Mouse (Mus musculus): ENCODE data around the gene Crlf3. TPM values are rescaled to one million over a fixed set of nuclear protein-coding genes. Genes with fewer than 3 reads are reported as not detected.
"Not testable (repeated sequence)": the region's sequence is repeated elsewhere in the genome, so short reads cannot be mapped to it uniquely, and the experiment has no call there.

The Crlf3 gene
- polyA plus RNA-seq, 1 experiment from 2014 or later: 47.8 TPM

DNA sequence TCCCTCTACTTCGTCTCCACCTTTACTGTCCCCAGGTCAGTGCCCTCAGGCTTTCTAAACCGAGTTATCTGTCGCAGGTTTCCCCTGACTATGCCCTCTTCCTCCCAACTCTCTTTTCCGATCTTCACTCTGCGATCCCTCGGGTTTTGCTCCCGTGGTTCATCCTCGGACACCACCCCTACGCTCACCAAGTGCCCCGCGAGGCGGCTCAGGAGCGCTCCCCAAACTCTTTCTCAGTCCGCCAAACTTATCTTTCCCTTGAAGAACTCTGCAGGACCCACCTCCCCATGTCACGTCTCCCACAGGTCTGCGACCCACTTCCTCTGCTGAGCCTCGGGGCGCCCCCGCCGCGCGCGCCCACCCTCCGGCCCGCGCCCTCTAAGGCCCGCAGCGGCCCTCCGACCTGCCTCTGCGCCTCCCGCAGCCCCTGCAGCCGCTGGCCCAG lies 388 bp downstream of the Crlf3 start:
- no peak for DNase-seq (ENCODE audit: low spot score)
- peaks cover 11% of the 10 kb centered on the region for H3K36me3 ChIP-seq (replicated peaks)
- H3K9me3 ChIP-seq: no peaks in the 10 kb centered on the region
- H3K4me3 ChIP-seq: peak overlapping the region; percentile 97
- 1% methylated on average over 32 of the region's 32 CpGs for WGBS
- H3K27ac ChIP-seq (replicated peaks): peak overlapping the region; percentile 99
- H3K4me1 ChIP-seq: peaks cover 27% of the 10 kb centered on the region
- H3K27me3 ChIP-seq (replicated peaks; ENCODE audit: low read depth, poor library complexity, severe bottlenecking): no peaks in the 10 kb centered on the region

DNA sequence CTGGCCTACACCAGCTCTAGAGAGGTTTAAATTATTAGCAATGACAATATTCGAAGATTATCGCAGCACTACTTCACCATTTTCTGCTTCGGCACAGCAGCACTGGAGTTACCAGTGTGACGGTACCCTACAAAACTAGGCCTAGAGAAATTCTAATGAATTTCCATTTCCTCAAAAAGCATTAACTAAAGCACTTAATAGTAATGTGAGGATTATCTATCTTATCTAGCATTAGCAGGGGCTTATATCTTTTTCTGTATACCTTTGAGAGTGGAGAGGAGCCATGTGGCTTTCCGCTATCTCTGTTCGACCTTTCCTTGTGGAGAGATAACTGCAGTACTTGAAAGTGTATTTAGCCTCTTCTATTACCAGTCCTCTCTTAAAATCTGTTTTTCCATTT lies 1.0 kb downstream of the Crlf3 start:
- 69% methylated on average over 6 of the region's 6 CpGs for WGBS
- peak overlapping the region; percentile 97 for H3K4me3 ChIP-seq
- H3K36me3 ChIP-seq (replicated peaks): peaks cover 11% of the 10 kb centered on the region
- H3K4me1 ChIP-seq: peaks cover 27% of the 10 kb centered on the region
- H3K27ac ChIP-seq (replicated peaks): peak overlapping the region; percentile 99
- no peaks in the 10 kb centered on the region for H3K27me3 ChIP-seq (replicated peaks; ENCODE audit: low read depth, poor library complexity, severe bottlenecking)
- no peak for DNase-seq (ENCODE audit: low spot score)
- no peaks in the 10 kb centered on the region for H3K9me3 ChIP-seq

DNA sequence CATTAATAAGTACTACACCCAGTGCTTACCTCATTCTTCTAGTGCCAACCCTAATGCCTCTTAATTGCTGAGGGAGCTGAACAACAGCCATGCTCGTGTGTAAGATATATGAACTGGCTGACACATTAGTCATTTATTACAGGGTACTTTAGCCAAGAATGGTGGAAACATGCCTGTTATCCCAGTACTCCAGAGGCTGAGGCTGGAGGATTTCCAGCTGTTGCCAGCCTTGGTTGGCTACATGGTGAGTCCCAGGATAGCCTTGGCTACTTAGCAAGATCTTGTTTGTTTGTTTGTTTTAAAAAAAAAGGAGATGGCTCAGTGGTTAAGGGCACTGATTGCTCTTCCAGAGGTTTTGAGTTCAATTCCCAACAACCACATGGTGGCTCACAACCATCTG lies 2.0 kb downstream of the Crlf3 start:
- no peaks in the 10 kb centered on the region for H3K9me3 ChIP-seq
- no peak for DNase-seq (ENCODE audit: low spot score)
- no peak overlapping the region for H3K27ac ChIP-seq (replicated peaks)
- H3K4me1 ChIP-seq: peaks cover 27% of the 10 kb centered on the region
- H3K4me3 ChIP-seq: no peak overlapping the region
- WGBS: 69% methylated on average over 1 of the region's 1 CpGs
- peaks cover 15% of the 10 kb centered on the region for H3K36me3 ChIP-seq (replicated peaks)
- no peaks in the 10 kb centered on the region for H3K27me3 ChIP-seq (replicated peaks; ENCODE audit: low read depth, poor library complexity, severe bottlenecking)

DNA sequence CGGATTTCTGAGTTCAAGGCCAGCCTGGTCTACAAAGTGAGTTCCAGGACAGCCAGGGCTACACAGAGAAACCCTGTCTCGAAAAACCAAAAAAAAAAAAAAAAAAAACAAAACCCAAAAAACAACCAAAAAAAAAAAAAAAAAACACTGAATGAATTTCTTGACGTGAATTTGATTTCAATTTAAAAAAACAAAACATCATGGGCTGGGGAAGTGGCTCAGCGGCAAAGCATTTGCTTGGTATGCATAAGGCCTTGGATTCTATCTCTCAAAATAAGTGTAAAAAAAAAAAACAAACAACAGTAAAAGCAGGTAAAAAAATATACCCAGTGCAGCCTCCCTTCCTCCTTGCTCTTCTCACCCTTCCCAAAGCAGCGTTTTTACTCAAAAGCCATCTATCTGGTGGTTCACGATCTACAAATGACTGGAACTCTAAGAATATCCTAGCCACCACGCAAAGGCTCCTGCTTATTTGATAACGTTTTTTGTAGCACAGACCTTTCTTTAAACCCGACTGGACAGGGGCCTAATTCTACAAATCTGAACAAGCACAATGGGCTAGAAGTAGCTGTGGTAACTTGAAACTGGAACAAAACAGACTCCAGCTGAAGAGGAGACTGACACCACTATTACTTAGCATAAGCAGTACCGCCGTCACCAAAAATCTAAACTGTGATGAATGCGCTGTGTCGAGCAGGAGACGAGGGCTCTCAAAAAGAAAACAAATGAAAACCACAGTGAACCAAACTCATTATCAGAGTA lies 2.8 kb downstream of the Crlf3 start:
- no peaks in the 10 kb centered on the region for H3K9me3 ChIP-seq
- peaks cover 17% of the 10 kb centered on the region for H3K36me3 ChIP-seq (replicated peaks)
- no peak overlapping the region for H3K4me3 ChIP-seq
- no peak overlapping the region for H3K27ac ChIP-seq (replicated peaks)
- H3K4me1 ChIP-seq: peaks cover 27% of the 10 kb centered on the region
- DNase-seq (ENCODE audit: low spot score): no peak
- H3K27me3 ChIP-seq (replicated peaks; ENCODE audit: low read depth, poor library complexity, severe bottlenecking): no peaks in the 10 kb centered on the region
- 77% methylated on average over 14 of the region's 14 CpGs for WGBS

DNA sequence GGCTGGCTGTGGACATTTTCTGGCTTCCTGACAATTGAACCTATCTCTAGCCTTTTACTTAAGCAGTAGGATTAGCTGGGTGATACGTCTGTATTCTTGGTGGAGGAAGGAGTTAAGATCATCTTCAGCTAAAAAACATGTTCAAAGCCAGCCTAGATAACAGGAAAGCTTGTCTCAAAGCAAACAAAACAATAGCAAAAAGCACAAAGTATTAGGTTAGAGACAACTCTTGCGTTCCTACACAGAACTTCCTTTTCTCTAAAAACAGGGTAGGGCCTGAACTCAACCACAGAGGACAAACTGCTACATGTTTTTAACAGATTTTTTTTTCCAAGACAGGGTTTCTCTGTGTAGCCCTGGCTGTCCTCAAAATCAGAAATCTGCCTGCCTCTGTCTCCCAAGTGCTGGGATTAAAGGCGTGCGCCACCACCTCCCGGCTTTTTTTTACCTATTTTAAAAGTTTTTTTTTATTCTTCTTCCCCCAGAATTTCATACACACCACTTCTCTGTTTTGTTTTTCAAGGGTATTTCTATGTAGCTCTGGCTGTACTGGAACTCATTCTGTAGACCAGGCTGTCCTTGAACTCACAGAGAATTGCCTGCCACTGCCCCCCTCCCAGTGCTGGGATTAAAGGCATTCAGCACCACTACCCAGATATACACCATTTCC lies 5.0 kb downstream of the Crlf3 start:
- 96% methylated on average over 5 of the region's 5 CpGs for WGBS
- no peak overlapping the region for H3K27ac ChIP-seq (replicated peaks)
- H3K27me3 ChIP-seq (replicated peaks; ENCODE audit: low read depth, poor library complexity, severe bottlenecking): no peaks in the 10 kb centered on the region
- no peak for DNase-seq (ENCODE audit: low spot score)
- peaks cover 19% of the 10 kb centered on the region for H3K4me1 ChIP-seq
- no peak overlapping the region for H3K4me3 ChIP-seq
- H3K36me3 ChIP-seq (replicated peaks): peaks cover 22% of the 10 kb centered on the region
- no peaks in the 10 kb centered on the region for H3K9me3 ChIP-seq

DNA sequence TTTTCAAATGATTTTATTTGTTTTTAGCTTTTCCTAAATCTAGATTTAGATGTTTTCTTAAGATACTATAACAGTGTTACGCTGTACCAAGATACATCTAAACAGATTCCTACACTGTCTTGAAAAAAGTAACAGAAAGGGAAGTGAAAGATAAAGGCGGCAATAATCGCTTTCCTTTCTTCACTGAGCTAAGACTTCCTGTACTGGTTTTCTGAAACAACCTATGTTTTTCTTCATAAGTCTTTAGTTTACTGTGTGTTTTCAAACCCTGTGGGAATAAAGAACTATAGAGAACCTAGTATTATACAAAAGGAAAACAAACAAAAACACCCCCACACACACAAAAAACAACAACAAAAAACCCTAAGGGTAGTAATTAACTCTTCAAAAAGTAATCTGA lies 8.4 kb downstream of the Crlf3 start:
- Histone ChIP-seq H3K27ac (replicated peaks) (no peak overlapping the region), H3K4me1 (no peaks in the 10 kb centered on the region), H3K4me3 (no peak overlapping the region), H3K27me3 (replicated peaks; ENCODE audit: low read depth, poor library complexity, severe bottlenecking) (no peaks in the 10 kb centered on the region), H3K9me3 (no peaks in the 10 kb centered on the region), H3K36me3 (replicated peaks) (peaks cover 18% of the 10 kb centered on the region)
- 96% methylated on average over 3 of the region's 3 CpGs for WGBS
- DNase-seq (ENCODE audit: low spot score): no peak

DNA sequence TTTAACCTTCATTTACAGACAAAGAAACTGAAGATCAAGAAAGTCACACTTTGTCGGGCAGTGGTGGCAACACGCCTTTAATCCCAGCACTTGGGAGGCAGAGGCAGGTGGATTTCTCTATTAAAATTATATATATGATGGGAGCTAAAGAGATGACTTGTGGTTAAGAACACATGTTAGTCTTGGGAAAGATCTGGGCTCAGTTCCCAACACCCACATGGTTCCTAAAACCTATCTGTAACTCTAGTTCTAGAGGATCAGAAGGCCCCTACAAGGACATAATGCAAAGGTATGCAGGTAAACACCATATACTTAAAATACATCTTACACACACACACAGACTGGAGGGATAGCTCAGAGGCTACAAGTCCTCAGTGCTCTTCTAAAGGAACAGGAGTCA lies 9.8 kb downstream of the Crlf3 start:
- Histone ChIP-seq H3K4me1 (no peaks in the 10 kb centered on the region), H3K27ac (replicated peaks) (no peak overlapping the region), H3K4me3 (no peak overlapping the region), H3K27me3 (replicated peaks; ENCODE audit: low read depth, poor library complexity, severe bottlenecking) (no peaks in the 10 kb centered on the region), H3K9me3 (no peaks in the 10 kb centered on the region), H3K36me3 (replicated peaks) (peaks cover 18% of the 10 kb centered on the region)
- no peak for DNase-seq (ENCODE audit: low spot score)
- 97% methylated on average over 2 of the region's 2 CpGs for WGBS

DNA sequence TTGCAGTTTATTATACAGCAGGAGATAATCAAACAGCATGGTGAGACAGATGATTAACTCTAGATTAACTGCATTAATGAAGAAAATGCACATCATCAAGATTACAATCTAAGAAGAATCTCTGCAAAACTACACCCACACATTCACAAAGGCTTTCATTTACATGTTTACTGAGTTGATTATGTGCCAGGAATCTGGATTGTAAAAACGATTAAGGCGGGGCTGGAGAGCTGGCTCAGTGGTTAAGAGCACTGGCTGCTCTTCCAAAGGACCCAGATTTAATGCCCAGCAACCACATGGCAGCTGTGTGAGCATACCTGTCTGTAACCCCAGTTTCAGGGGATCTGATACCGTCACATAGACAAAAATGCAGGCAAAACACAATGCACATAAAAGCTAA lies 11.0 kb downstream of the Crlf3 start:
- no peak for DNase-seq (ENCODE audit: low spot score)
- Histone ChIP-seq H3K4me1 (no peaks in the 10 kb centered on the region), H3K4me3 (no peak overlapping the region), H3K9me3 (no peaks in the 10 kb centered on the region), H3K27ac (replicated peaks) (no peak overlapping the region), H3K36me3 (replicated peaks) (peaks cover 18% of the 10 kb centered on the region), H3K27me3 (replicated peaks; ENCODE audit: low read depth, poor library complexity, severe bottlenecking) (no peaks in the 10 kb centered on the region)
- 91% methylated on average over 3 of the region's 3 CpGs for WGBS

DNA sequence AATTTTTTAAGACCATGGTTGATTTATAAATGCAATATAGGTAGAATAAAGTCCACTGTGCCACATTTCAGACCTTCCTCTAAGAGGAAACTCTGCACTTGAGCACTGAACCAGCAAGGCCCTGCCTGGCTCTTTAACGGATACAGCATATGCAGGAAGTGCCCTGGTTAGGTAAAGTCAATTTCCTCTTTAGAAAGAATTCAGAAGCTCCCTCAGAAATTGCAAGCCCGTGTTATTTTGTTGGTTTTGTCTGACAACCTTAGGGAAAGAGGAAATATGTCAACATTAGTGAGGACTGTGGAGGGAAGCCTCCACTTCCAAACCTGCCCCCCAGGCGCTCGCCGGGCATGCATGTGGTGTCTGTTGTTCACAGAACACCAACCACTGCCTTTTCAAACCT lies 13.2 kb downstream of the Crlf3 start:
- Histone ChIP-seq H3K9me3 (no peaks in the 10 kb centered on the region), H3K27me3 (replicated peaks; ENCODE audit: low read depth, poor library complexity, severe bottlenecking) (no peaks in the 10 kb centered on the region), H3K4me3 (no peak overlapping the region), H3K27ac (replicated peaks) (no peak overlapping the region), H3K36me3 (replicated peaks) (peaks cover 29% of the 10 kb centered on the region), H3K4me1 (no peaks in the 10 kb centered on the region)
- 85% methylated on average over 5 of the region's 5 CpGs for WGBS
- DNase-seq (ENCODE audit: low spot score): no peak

DNA sequence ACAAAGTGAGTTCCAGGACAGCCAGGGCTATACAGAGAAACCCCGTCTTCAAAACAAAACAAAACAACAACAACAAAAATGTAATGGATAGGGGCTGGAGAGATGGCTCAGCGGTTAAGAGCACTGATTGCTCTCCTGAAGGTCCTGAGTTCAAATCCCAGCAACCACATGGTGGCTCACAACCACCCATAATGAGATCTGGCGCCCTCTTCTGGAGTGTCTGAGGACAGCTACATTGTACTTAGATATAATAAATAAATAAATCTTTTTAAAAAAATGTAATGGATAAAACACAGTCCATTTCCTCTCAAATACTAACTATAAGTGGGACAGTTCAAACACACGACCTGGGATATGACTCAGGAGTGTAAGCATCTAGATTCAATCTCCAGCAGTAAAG lies 14.4 kb downstream of the Crlf3 start:
- 84% methylated on average over 4 of the region's 4 CpGs for WGBS
- not testable (repeated sequence) for H3K9me3 ChIP-seq; H3K27ac ChIP-seq (replicated peaks); DNase-seq (ENCODE audit: low spot score); H3K4me1 ChIP-seq; H3K27me3 ChIP-seq (replicated peaks; ENCODE audit: low read depth, poor library complexity, severe bottlenecking); H3K4me3 ChIP-seq
- peaks cover 39% of the 10 kb centered on the region for H3K36me3 ChIP-seq (replicated peaks)

DNA sequence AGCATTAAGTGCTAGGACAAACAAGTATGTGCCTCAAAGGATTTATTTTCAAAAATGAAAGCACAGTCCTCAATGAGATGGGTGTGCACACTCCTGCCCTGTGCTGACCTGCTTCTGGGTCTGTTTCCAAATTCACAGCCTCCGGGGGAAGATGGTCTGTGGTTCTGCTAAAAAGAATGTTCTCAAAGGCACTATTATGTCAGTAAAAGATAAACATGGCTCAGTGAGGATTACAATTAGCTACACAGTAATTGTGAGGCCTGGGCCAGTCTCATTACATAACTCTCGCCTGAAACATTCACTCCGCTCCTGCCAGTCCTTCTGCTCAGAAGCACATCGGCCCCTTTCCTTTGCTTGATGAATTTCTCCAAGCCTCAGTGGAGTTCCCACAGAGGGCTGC lies 18.6 kb downstream of the Crlf3 start:
- no peaks in the 10 kb centered on the region for H3K4me1 ChIP-seq
- WGBS: 65% methylated on average over 4 of the region's 4 CpGs
- no peak for DNase-seq (ENCODE audit: low spot score)

DNA sequence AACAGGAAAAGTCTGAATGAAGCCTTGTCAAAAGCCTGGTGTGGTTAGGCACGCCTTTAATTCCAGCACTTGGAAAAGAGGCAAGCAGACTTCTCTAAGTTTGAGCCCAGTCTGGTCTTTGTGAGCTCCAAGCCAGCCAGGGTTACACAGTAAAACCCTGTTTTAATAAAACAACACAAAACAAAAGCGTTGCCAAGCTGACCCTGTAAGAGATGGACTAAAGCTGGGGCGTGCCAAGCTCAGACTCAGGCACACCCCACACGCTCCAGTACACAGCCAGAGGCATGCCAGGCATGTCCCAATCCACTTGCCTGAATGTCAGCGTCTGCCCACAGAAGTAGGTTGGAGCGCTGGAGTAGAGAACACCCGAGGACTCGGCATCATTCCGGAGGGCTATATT lies 24.6 kb downstream of the Crlf3 start:
- WGBS: 94% methylated on average over 9 of the region's 9 CpGs
- Histone ChIP-seq H3K4me1 (no peaks in the 10 kb centered on the region), H3K4me3 (no peak overlapping the region), H3K27me3 (replicated peaks; ENCODE audit: low read depth, poor library complexity, severe bottlenecking) (no peaks in the 10 kb centered on the region), H3K36me3 (replicated peaks) (peaks cover 91% of the 10 kb centered on the region), H3K27ac (replicated peaks) (no peak overlapping the region), H3K9me3 (no peaks in the 10 kb centered on the region)
- DNase-seq (ENCODE audit: low spot score): no peak

More for the DNA sequence above, 18.6 kb downstream of the Crlf3 start:
- Histone ChIP-seq H3K36me3 (replicated peaks) (peaks cover 76% of the 10 kb centered on the region), H3K27me3 (replicated peaks; ENCODE audit: low read depth, poor library complexity, severe bottlenecking) (no peaks in the 10 kb centered on the region), H3K9me3 (no peaks in the 10 kb centered on the region), H3K27ac (replicated peaks) (no peak overlapping the region), H3K4me3 (no peak overlapping the region)

DNA sequence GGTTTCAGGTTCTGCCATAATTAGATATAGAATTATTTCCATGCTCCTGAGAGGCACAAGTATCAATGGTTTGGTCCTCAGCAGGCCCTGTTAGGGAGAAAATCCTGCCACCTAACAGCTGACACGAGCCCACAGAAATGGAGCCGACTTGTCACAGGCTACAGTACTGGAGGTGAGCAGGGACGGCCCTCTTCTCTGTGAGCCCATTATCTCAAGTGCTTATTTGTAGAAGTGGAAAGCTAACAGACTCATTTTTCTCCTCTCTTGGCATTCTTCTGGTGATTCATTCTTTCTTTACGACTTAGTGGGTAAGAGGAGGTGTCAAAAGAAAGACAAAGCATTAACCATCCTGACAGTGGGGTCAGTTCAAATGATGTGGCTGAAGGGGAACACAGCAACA lies 26.1 kb downstream of the Crlf3 start:
- Histone ChIP-seq H3K27ac (replicated peaks) (no peak overlapping the region), H3K36me3 (replicated peaks) (peaks cover 79% of the 10 kb centered on the region), H3K27me3 (replicated peaks; ENCODE audit: low read depth, poor library complexity, severe bottlenecking) (no peaks in the 10 kb centered on the region), H3K4me1 (peaks cover 9% of the 10 kb centered on the region), H3K9me3 (no peaks in the 10 kb centered on the region), H3K4me3 (no peak overlapping the region)
- no peak for DNase-seq (ENCODE audit: low spot score)
- 83% methylated on average over 4 of the region's 4 CpGs for WGBS

Measured in embryonic facial prominence, embryonic 10.5 days (tissue).